Mouse (Mus musculus) MEL-GATA-1-ER (cell line): ENCODE measurements at regions not wholly inside any gene's neighbourhood (a gene's known extent, or its start where the extent isn't known, plus 50 kb on each side); places are given as distances from the start of the nearest gene placed in this dataset.
"Not testable (repeated sequence)": the region's sequence is repeated elsewhere in the genome, so short reads cannot be mapped to it uniquely, and the experiment has no call there.

Experiments used
- DNase-seq: peaks from one replicate; pipeline ENCODE4 v3.0.0-alpha.2; 2012; ENCODE audit warnings: low read depth; ENCODE audit errors: extremely low read depth

GRCm38 (mm10) chr9:92661938-92662337 lies 119.9 kb downstream of the Plod2 start:
- DNase-seq: no peak

GRCm38 (mm10) chr9:92667361-92667881 lies 125.4 kb downstream of the Plod2 start:
- DNase-seq: no peak

- no peak for DNase-seq
Measured at GRCm38 (mm10) chr9:92671966-92672365, 129.9 kb downstream of the Plod2 start.

GRCm38 (mm10) chr9:92694361-92695016 lies 152.5 kb downstream of the Plod2 start:
- no peak for DNase-seq

- no peak for DNase-seq
Measured at GRCm38 (mm10) chr9:92697971-92698370, 155.9 kb downstream of the Plod2 start.

GRCm38 (mm10) chr9:92704752-92705151 lies 162.7 kb downstream of the Plod2 start:
- no peak for DNase-seq

GRCm38 (mm10) chr9:92707011-92707410 lies 165.0 kb downstream of the Plod2 start:
- DNase-seq: no peak

- no peak for DNase-seq
Measured at GRCm38 (mm10) chr9:92717176-92717575, 175.2 kb downstream of the Plod2 start.

- DNase-seq: no peak
Measured at GRCm38 (mm10) chr9:92718337-92718736, 176.3 kb downstream of the Plod2 start.

- DNase-seq: no peak
Measured at GRCm38 (mm10) chr9:92719251-92719650, 177.2 kb downstream of the Plod2 start.

GRCm38 (mm10) chr9:92728864-92729263 lies 186.8 kb downstream of the Plod2 start:
- no peak for DNase-seq

- no peak for DNase-seq
Measured at GRCm38 (mm10) chr9:92731396-92731795, 189.4 kb downstream of the Plod2 start.

- no peak for DNase-seq
Measured at GRCm38 (mm10) chr9:92767532-92767931, 225.5 kb downstream of the Plod2 start.

GRCm38 (mm10) chr9:92768432-92768831 lies 226.4 kb downstream of the Plod2 start:
- DNase-seq: no peak

- DNase-seq: peak; percentile 9
Measured at GRCm38 (mm10) chr9:92769528-92769927, 227.5 kb downstream of the Plod2 start.

GRCm38 (mm10) chr9:92771002-92771401 lies 229.0 kb downstream of the Plod2 start:
- DNase-seq: no peak

GRCm38 (mm10) chr9:92771716-92772115 lies 229.7 kb downstream of the Plod2 start:
- no peak for DNase-seq

GRCm38 (mm10) chr9:92782922-92783454 lies 241.0 kb downstream of the Plod2 start:
- no peak for DNase-seq

GRCm38 (mm10) chr9:92799695-92800094 lies 257.7 kb downstream of the Plod2 start:
- no peak for DNase-seq

- no peak for DNase-seq
Measured at GRCm38 (mm10) chr9:92809469-92809868, 267.4 kb downstream of the Plod2 start.

- DNase-seq: no peak
Measured at GRCm38 (mm10) chr9:92820721-92821120, 278.7 kb downstream of the Plod2 start.

GRCm38 (mm10) chr9:92826708-92827353 lies 284.8 kb downstream of the Plod2 start:
- no peak for DNase-seq

GRCm38 (mm10) chr9:92836156-92836555 lies 294.1 kb downstream of the Plod2 start:
- not testable (repeated sequence) for DNase-seq
